Mouse (Mus musculus): ENCODE results near the gene Slc38a3.

- TF ChIP-seq CTCF (IDR thresholded peaks at IDR 0.05; ENCODE audit: extremely low read depth, insufficient read depth, insufficient read length, insufficient replicate concordance): no peak
- TF ChIP-seq POLR2A (IDR thresholded peaks at IDR 0.05; ENCODE audit: low read depth, low read length): no peak
These were observed 50.4 kb downstream of the Slc38a3 start for GRCm38 (mm10) chr9:107618778-107619545.

Data from spleen, adult 2 months (tissue).